Mouse (Mus musculus) hindbrain, postnatal 0 days (tissue): ENCODE data around the gene Dhrs7. TPM values are rescaled to one million over a fixed set of nuclear protein-coding genes. Genes with fewer than 3 reads are reported as not detected.

Experiments used
- ATAC-seq: fragments of 200-750 bp; cut with Nextera tagmentation; 2 replicates; pipeline ENCODE4 v1.8.0; 2017; ENCODE audit warnings: mild to moderate bottlenecking, moderate TSS enrichment, moderate library complexity
- DNase-seq: peaks from one replicate; pipeline ENCODE4 v3.0.0-alpha.2; 2015; ENCODE audit warnings: low spot score
- H3K27ac ChIP-seq: fragments of 300-500 bp; sonication (generic); 2 replicates; pipeline ENCODE4 v1.5.1; 2014; ENCODE audit warnings: mild to moderate bottlenecking
- H3K27me3 ChIP-seq: fragments of 300-500 bp; sonication (generic); 2 replicates; pipeline ENCODE4 v1.6.1; 2014; ENCODE audit warnings: low read length, mixed read lengths; ENCODE audit not compliant: insufficient read depth
- H3K36me3 ChIP-seq: fragments of 300-500 bp; sonication (generic); 2 replicates; pipeline ENCODE4 v1.6.1; 2014; ENCODE audit warnings: low read length, mixed read lengths; ENCODE audit not compliant: insufficient read depth
- H3K4me1 ChIP-seq: fragments of 300-500 bp; sonication (generic); 2 replicates; pipeline ENCODE4 v1.6.1; 2014; ENCODE audit warnings: antibody characterized with exemption, low read length, mixed read lengths; ENCODE audit not compliant: insufficient read depth
- H3K4me2 ChIP-seq: fragments of 300-500 bp; sonication (generic); 2 replicates; pipeline ENCODE4 v1.6.1; 2014; ENCODE audit warnings: low read depth, mild to moderate bottlenecking, low read length, moderate library complexity, mixed read lengths
- H3K4me3 ChIP-seq: fragments of 300-500 bp; sonication (generic); 2 replicates; pipeline ENCODE4 v1.5.1; 2014; ENCODE audit warnings: low read length
- H3K9ac ChIP-seq: fragments of 300-500 bp; sonication (generic); replicated peaks from 2 replicates; pipeline ENCODE4 v1.6.1; 2014; ENCODE audit warnings: mild to moderate bottlenecking, low read length, moderate library complexity, mixed read lengths
- H3K9me3 ChIP-seq: fragments of 300-500 bp; sonication (generic); 2 replicates; pipeline ENCODE4 v1.6.1; 2016; ENCODE audit warnings: low read length, mixed read lengths
- CTCF ChIP-seq: IDR thresholded peaks from 2 replicates; pipeline ENCODE4 v1.5.1; 2016; ENCODE audit warnings: antibody characterized with exemption, control low read depth, low read depth
- WGBS: fragments of 180-500 bp; shearing (Covaris S2); extraction: QIAGEN DNeasy Blood & Tissue Kit; methylation state at CpG from one replicate; pipeline ENCODE4 v1.1.7; 2014; 5-methylcytosine and 5-hydroxymethylcytosine counted together
- polyA plus RNA-seq: library from polyadenylated mRNA; unstranded; fragments of >200 nt; fragmentation: Nextera tagmentation; extraction: Ambion mirVana; gene quantifications from 2 replicates; pipeline ENCODE4 v1.2.1, GENCODE M21; 2015
- total RNA-seq: library from RNA; depleted of rRNA; stranded (reverse); fragments of >200 nt; gene quantifications from 2 replicates; pipeline ENCODE4 v1.2.3, GENCODE M21; 2014

Gene Dhrs7
- total and polyA plus RNA-seq, 2 experiments from 2014 or later, result 14.7 to 31.9 TPM

GRCm38 (mm10) chr12:72683612-72684011, 18.9 kb upstream of the Dhrs7 start:
- Histone ChIP-seq H3K36me3 (no peaks in the 10 kb centered on the region), H3K9ac (no peak overlapping the region), H3K4me2 (no peak overlapping the region), H3K4me1 (no peaks in the 10 kb centered on the region), H3K9me3 (no peaks in the 10 kb centered on the region), H3K4me3 (no peak overlapping the region), H3K27me3 (no peaks in the 10 kb centered on the region), H3K27ac (no peak overlapping the region)
- ATAC-seq (no peak), DNase-seq (no peak)
- WGBS, result 97% methylated on average over 3 of the region's 3 CpGs
- TF ChIP-seq CTCF, result no peak

GRCm38 (mm10) chr12:72682511-72683282, 18.0 kb upstream of the Dhrs7 start:
- no peak overlapping the region for H3K4me3 ChIP-seq
- 60% methylated on average over 8 of the region's 8 CpGs for WGBS
- TF ChIP-seq CTCF, result no peak
- no peaks in the 10 kb centered on the region for H3K4me1 ChIP-seq
- H3K9ac ChIP-seq, result no peak overlapping the region
- H3K36me3 ChIP-seq, result no peaks in the 10 kb centered on the region
- DNase-seq, result no peak
- no peak overlapping the region for H3K27ac ChIP-seq
- H3K27me3 ChIP-seq, result no peaks in the 10 kb centered on the region
- no peak overlapping the region for H3K4me2 ChIP-seq
- no peaks in the 10 kb centered on the region for H3K9me3 ChIP-seq
- ATAC-seq, result no peak

GRCm38 (mm10) chr12:72681919-72682318, 17.2 kb upstream of the Dhrs7 start:
- no peak overlapping the region for H3K9ac ChIP-seq
- H3K36me3 ChIP-seq, result no peaks in the 10 kb centered on the region
- H3K27ac ChIP-seq, result no peak overlapping the region
- no peaks in the 10 kb centered on the region for H3K9me3 ChIP-seq
- no peak for ATAC-seq
- DNase-seq, result no peak
- no peak overlapping the region for H3K4me2 ChIP-seq
- 95% methylated on average over 1 of the region's 1 CpGs for WGBS
- no peaks in the 10 kb centered on the region for H3K27me3 ChIP-seq
- no peak for TF ChIP-seq CTCF
- no peak overlapping the region for H3K4me3 ChIP-seq
- no peaks in the 10 kb centered on the region for H3K4me1 ChIP-seq

GRCm38 (mm10) chr12:72679635-72680034, 14.9 kb upstream of the Dhrs7 start:
- H3K27me3 ChIP-seq, result no peaks in the 10 kb centered on the region
- no peaks in the 10 kb centered on the region for H3K4me1 ChIP-seq
- 76% methylated on average over 3 of the region's 3 CpGs for WGBS
- DNase-seq (no peak), ATAC-seq (no peak)
- no peak overlapping the region for H3K4me3 ChIP-seq
- H3K9ac ChIP-seq, result no peak overlapping the region
- H3K4me2 ChIP-seq, result no peak overlapping the region
- no peak overlapping the region for H3K27ac ChIP-seq
- H3K9me3 ChIP-seq, result no peaks in the 10 kb centered on the region
- TF ChIP-seq CTCF, result no peak; the same call in 1 of the 2 replicates
- no peaks in the 10 kb centered on the region for H3K36me3 ChIP-seq

- H3K27ac ChIP-seq, result no peak overlapping the region
- DNase-seq (peak; percentile 15), ATAC-seq (no peak)
- WGBS, result 34% methylated on average over 2 of the region's 2 CpGs
- no peak for TF ChIP-seq CTCF
- H3K36me3 ChIP-seq, result no peaks in the 10 kb centered on the region
- H3K4me3 ChIP-seq, result no peak overlapping the region
- H3K9me3 ChIP-seq, result no peaks in the 10 kb centered on the region
- H3K27me3 ChIP-seq, result no peaks in the 10 kb centered on the region
- H3K4me2 ChIP-seq, result no peak overlapping the region
- no peaks in the 10 kb centered on the region for H3K4me1 ChIP-seq
- H3K9ac ChIP-seq, result no peak overlapping the region
These were observed 10.1 kb upstream of the Dhrs7 start for GRCm38 (mm10) chr12:72674820-72675219.

- no peak overlapping the region for H3K27ac ChIP-seq
- DNase-seq, result no peak
- H3K4me1 ChIP-seq, result no peaks in the 10 kb centered on the region
- 83% methylated on average over 7 of the region's 7 CpGs for WGBS
- no peaks in the 10 kb centered on the region for H3K9me3 ChIP-seq
- no peak overlapping the region for H3K4me2 ChIP-seq
- no peak for ATAC-seq
- TF ChIP-seq CTCF, result no peak
- no peak overlapping the region for H3K4me3 ChIP-seq
- H3K9ac ChIP-seq, result no peak overlapping the region
- H3K36me3 ChIP-seq, result no peaks in the 10 kb centered on the region
- H3K27me3 ChIP-seq, result no peaks in the 10 kb centered on the region
These were observed 9.5 kb upstream of the Dhrs7 start for GRCm38 (mm10) chr12:72674079-72674797.
